Mouse (Mus musculus) urinary bladder, postnatal 25 days (tissue): Measurements from ENCODE around the gene Pld5.
"Not testable (repeated sequence)": the region's sequence is repeated elsewhere in the genome, so short reads cannot be mapped to it uniquely, and the experiment has no call there.

Source experiments
- DNase-seq: peaks from one replicate; pipeline ENCODE4 v3.0.0; 2022; ENCODE audit warnings: low spot score

The Pld5 gene

GRCm38 (mm10) chr1:176043056-176043455, 232.1 kb downstream of the Pld5 start:
- no peak for DNase-seq

GRCm38 (mm10) chr1:176039923-176040322, 235.2 kb downstream of the Pld5 start:
- no peak for DNase-seq

GRCm38 (mm10) chr1:176036028-176036427, 239.1 kb downstream of the Pld5 start:
- DNase-seq = no peak

- no peak for DNase-seq
Measured at GRCm38 (mm10) chr1:176034699-176035098, 240.4 kb downstream of the Pld5 start.

- no peak for DNase-seq
Measured at GRCm38 (mm10) chr1:176033698-176034097, 241.4 kb downstream of the Pld5 start.

GRCm38 (mm10) chr1:176029063-176029462, 246.0 kb downstream of the Pld5 start:
- no peak for DNase-seq

DNA sequence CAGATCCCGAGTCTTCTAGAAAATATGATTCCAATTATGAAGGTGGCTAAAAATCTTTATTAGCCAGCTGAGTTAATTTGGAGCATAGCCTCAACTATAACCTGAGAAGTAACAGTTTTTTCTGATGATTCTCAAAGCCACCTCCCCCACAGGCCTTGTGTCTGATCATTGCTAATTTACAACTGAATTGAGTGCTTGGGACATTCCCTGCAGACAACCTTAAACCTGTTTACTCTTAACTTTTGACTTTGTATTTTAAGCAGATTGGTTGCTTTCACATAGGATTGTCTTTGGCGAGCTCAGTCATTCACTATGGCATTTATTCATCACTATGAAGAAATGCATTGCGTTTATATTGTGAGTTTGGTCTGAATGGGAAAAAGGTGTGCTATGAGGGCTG, 246.7 kb downstream of the Pld5 start:
- DNase-seq = no peak

DNA sequence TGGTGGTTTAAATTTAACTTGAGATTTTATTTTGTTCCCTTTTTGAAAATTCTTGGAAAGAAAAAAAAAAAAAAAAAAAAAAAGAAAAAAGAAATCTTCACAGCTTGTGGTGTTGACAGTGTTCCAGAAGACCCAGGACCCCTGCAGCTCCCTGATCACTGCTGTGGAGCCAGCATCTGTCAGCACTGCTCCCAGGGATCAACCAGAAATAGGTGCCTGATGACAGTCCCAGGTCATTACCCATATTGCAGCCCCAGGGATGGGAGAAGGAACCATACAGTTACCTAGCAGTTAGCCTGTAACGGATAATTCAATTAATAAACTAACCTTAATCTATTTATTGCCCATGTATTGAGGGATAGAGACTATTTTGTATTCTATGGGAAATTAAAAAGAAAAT, 250.6 kb downstream of the Pld5 start:
- no peak for DNase-seq

GRCm38 (mm10) chr1:176018523-176018922, 256.6 kb downstream of the Pld5 start:
- no peak for DNase-seq

GRCm38 (mm10) chr1:176016076-176016475, 259.0 kb downstream of the Pld5 start:
- DNase-seq = no peak

DNA sequence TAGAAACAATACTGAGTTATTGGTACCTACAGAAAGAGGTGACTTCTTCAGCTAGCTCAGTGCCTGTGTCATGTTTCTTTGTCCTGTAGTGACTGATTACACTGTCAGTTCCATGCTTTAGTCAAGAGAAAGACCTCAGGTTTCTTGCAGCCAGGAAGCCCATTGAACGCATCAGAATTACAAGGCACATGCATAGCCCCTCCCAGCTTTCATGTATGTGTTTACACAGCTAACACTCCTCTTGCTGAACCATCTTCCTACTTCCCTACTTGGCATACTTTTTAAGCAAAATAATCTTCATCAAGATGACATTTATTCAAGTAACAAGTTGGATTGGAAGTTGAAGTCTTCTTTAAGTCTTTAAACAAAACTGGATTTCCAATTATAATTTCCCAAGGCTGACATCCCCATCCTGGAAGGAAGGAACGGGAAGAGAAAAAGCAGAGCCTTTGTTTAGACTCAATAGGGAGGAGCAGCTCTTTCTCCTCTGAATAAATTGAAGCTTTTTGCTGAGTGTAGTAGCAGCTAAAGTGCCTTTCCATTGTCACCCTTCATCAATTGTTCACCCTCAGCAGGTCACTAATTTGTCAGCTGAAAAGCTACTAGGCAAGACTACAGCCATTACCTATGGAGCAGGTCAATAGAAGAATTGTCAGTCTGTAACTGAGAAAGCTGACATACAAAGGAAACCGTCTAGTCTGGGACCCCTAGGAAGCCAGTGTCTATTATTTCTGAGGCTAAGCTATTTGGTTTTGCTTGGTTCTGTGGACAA, 261.4 kb downstream of the Pld5 start:
- no peak for DNase-seq

DNA sequence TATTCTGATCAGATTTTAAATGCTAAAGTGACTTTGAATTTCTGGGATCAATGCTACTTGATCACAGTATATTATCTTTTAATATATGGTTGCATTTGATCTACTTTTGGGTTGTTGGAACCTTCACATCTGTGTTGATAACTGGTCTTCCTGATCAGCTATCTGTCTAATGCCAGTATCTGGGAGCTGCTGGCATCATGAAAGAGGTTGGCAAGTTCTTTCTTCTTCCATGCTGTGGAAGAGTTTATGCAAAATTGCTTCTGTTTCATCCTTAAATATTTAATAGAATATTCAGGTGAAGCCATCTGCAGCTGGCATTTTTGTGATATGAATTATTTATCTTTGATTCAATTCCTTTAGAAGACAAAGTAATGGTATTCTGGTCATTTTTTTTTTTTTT, 263.6 kb downstream of the Pld5 start:
- no peak for DNase-seq

GRCm38 (mm10) chr1:176011072-176011471, 264.0 kb downstream of the Pld5 start:
- DNase-seq = no peak

DNA sequence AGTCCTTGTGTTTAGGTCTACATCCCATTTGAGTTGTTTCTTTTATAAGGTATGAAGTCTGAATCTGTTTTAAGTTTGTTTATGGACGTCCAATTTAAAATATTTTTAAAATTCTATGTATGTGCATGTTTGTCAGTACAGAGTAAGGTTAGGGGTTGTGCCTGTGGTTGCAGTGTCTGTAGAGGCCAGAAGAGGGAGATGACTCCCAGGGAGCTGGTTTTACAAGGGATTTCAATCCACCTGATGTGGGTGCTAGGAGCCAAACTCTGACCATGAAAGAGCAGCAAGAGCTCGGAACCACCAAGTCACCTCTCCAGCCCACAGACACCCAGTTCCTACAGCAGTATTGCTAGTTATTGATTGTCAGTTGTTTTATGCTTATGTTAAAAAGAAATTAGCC, 266.7 kb downstream of the Pld5 start:
- no peak for DNase-seq

DNA sequence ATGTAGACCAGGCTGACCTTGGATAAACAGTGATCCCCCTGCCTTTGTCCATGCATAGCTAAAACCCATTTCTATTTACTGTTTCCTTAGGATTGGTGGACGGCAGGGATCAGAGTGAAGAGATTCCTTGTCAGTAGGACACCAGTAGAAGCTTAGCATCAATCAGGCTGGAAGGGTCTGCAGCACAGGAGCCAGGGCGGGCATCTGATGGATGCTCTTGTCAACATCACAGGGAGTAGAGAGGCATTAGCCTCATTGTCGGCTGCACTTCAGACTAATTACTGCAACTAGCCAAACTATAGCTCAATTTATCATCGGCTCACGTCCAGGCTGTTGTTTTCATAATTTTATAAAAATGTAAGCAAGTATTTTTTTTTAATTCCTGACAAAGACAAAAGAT, 274.5 kb downstream of the Pld5 start:
- DNase-seq = no peak

- DNase-seq = no peak
Measured at GRCm38 (mm10) chr1:175997076-175997651, 277.9 kb downstream of the Pld5 start.

- no peak for DNase-seq
Measured at GRCm38 (mm10) chr1:175988912-175989311, 286.2 kb downstream of the Pld5 start.

DNA sequence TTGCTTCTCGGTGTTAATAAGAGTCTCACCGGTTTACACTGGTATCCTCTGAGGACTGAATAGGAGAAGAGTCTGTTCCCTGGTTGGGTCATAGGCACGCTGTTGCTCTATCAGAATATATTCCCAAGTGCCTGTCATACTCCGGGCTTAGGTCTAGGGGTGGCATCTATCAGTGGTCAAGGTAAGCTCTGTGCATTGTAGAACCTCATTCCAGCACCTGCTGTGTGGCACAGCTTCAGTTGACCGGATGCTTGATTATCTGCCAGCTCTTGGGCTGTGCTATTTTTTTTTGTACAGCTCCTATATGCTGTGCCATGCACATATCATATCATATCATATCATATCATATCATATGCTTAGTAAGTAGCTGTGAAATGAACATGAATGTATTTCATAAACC, 286.7 kb downstream of the Pld5 start:
- no peak for DNase-seq

DNA sequence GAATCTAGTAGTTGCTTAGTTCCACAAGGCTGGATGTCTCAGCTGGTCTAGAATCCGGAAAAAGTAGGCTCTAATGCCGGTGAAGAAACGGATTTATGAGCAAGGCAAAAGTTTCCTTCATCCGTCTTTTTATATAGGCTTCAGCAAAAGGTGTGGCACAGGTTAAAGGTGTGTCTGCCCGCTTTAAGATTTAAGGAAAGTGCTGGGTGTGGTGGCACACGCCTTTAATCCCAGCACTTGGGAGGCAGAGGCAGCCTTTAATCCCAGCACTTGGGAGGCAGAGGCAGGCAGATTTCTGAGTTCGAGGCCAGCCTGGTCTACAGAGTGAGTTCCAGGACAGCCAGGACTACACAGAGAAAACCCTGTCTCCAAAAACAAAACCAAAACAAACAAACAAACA, 296.1 kb downstream of the Pld5 start, which contains the start of gene Rbm8a2:
Gene Rbm8a2 (minus strand): TSS at position 101 of the 400 bp plus-strand sequence.
- DNase-seq = not testable (repeated sequence)

- no peak for DNase-seq
Measured at GRCm38 (mm10) chr1:175970710-175971109, 304.4 kb downstream of the Pld5 start.

DNA sequence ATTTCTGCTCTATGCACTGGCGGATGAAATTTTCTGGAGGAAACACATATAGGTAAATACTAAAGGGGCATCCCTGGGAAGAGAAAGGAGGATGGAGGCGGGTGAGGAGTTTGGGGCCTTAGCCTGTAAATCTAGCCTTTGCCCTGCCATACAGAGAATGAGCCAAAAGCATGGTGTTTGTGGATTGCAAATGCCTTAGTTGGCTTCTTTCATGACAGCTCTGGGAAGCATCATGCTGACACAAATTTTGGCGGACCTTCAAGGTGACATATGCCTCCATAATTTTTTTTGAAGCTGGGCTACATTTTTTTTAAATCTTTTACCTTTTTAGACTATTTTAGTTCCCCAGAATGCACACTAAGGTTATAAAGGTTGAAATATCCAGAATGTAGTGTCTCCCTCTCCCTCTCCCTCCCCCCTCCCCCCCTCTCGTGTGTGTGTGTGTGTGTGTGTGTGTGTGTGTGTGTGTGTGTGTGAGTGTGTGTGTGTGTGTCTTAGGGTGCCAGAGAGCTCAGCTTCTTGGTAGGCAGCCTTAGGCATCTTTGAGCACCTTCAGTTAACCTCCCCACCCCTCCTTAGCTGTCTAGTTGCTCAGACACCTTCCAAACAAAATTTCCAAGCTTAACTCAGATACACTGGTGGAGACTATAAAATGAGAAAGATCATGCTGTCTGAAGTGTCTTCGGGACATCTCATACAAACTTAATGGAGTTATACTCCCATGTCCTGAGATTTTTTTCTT, 307.9 kb downstream of the Pld5 start:
- no peak for DNase-seq

- DNase-seq = no peak
Measured at GRCm38 (mm10) chr1:175961786-175962185, 313.3 kb downstream of the Pld5 start.

DNA sequence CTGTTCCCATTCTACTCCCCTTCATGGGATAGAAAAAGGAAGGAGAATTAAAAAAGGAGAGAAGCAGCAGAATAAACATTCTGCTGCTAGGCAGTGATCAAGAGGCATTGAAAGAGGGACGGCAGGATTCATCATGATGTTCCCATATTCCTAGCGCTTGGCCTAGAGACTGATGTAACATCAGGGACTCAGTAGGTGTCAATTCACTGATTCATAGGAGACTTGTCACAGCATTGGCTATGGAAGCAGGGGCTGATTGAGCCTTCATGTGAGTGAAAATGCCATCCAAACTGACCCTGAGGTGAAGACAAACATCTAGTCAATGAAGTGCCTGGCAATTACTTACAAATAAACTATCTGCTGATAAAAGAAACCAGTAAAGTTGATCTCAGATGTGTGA, 324.3 kb downstream of the Pld5 start:
- DNase-seq = no peak
